ENCODE assay signal across 8 mouse cellular contexts in the genomic region with DNA sequence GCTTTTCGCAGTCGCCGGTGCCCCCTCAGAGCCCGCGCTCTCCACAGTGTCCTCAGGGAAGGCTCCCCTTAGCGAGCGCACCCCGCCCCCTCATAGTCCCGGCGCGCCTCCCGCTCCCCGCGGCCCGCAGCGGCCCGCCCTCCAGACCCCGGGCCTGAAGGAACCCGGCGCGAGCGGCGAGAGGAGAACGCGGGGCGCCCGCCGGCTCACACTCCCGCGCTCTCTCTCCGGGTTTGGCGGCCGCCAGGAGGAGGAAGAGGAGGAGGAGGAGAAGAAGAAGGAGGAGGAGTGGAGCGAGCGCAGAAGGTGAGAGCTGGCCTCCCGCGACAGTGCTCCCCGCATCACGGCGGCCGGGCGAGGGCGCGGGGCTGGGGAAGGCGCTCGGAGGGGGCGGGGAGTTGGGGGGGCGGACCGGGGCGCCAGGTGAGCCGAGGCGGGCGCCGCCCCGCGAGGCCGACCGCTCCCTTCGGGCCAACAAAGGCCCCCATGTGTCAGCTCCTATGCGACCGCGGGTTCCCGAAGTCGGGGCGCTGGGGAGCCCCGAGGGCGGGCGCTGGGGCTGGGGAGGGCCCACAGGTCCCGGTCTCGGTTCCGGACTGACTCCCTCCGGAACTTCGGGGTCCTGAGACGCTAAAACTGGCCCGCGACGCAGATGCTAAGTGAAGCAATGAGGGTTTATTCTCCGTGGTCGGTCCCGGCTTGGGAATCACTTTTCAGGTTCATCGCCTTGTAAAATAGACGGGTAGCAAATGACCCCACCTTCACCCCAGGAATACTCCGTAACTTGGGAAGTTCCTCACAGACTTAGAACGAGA. TPM values are rescaled to one million over a fixed set of nuclear protein-coding genes. Genes with fewer than 3 reads are reported as not detected.
DNase-seq lines count a peak whose midpoint lies in the region; ATAC-seq and TF ChIP-seq lines count a peak whose summit lies in the region.

No protein-coding gene starts in this region.

- no peaks in the 10 kb centered on the region for H3K9me3 ChIP-seq in forebrain, embryonic 16.5 days (ENCODE audit: control insufficient read depth, low read length)
- H3K9me3 ChIP-seq in limb, embryonic 14.5 days (ENCODE audit: control insufficient read depth, low read length) = no peaks in the 10 kb centered on the region
- H3K9me3 ChIP-seq in midbrain, postnatal 0 days (ENCODE audit: low read length) = no peaks in the 10 kb centered on the region

- peak overlapping the region; percentile 86 for H3K9ac ChIP-seq in forebrain, embryonic 16.5 days (replicated peaks; ENCODE audit: low read depth, low read length)
- peak overlapping the region; percentile 73 for H3K9ac ChIP-seq in limb, embryonic 14.5 days (ENCODE audit: low read depth, low read length, severe bottlenecking)
- H3K9ac ChIP-seq in midbrain, postnatal 0 days (replicated peaks; ENCODE audit: low read length, poor library complexity, severe bottlenecking) = peak overlapping the region; percentile 88

- H3K27ac ChIP-seq in left cerebral cortex, adult 2 months = peak overlapping the region; percentile 69
- peak overlapping the region; percentile 60 for H3K27ac ChIP-seq in forebrain, embryonic 16.5 days (ENCODE audit: low read length)
- H3K27ac ChIP-seq in limb, embryonic 14.5 days (replicated peaks; ENCODE audit: low read depth, low read length) = no peak overlapping the region
- H3K27ac ChIP-seq in midbrain, postnatal 0 days (ENCODE audit: low read depth, low read length) = peak overlapping the region; percentile 73

- peak overlapping the region; percentile 93 for H3K4me3 ChIP-seq in left cerebral cortex, adult 2 months
- H3K4me3 ChIP-seq in forebrain, embryonic 16.5 days (replicated peaks; ENCODE audit: low read length) = peak overlapping the region; percentile 93
- H3K4me3 ChIP-seq in limb, embryonic 14.5 days (replicated peaks; ENCODE audit: low read length) = peak overlapping the region; percentile 75
- peak overlapping the region; percentile 93 for H3K4me3 ChIP-seq in midbrain, postnatal 0 days (ENCODE audit: low read depth, low read length)

- H3K27me3 ChIP-seq in forebrain, embryonic 16.5 days (replicated peaks; ENCODE audit: control insufficient read depth, insufficient read depth, low read length) = no peaks in the 10 kb centered on the region
- no peaks in the 10 kb centered on the region for H3K27me3 ChIP-seq in limb, embryonic 14.5 days (ENCODE audit: control insufficient read depth, insufficient read depth, low read length)
- H3K27me3 ChIP-seq in midbrain, postnatal 0 days (ENCODE audit: insufficient read depth, low read length) = no peaks in the 10 kb centered on the region

- no peaks in the 10 kb centered on the region for H3K36me3 ChIP-seq in forebrain, embryonic 16.5 days (ENCODE audit: control insufficient read depth, insufficient read depth)
- H3K36me3 ChIP-seq in limb, embryonic 14.5 days (ENCODE audit: control insufficient read depth, insufficient read depth, low read length) = no peaks in the 10 kb centered on the region
- H3K36me3 ChIP-seq in midbrain, postnatal 0 days (ENCODE audit: insufficient read depth, low read length) = no peaks in the 10 kb centered on the region

- intact Hi-C loops in left cerebral cortex, adult 2 months (cut with DNase I) = loop anchor here (1.0 to 5.0 kb wide), 3 partner anchors 24 to 54 kb away; no protein-coding TSS in a partner anchor

- DNase-seq in left cerebral cortex, adult 2 months (ENCODE audit: extremely low spot score in 1 of 2, low spot score in 2 of 2) = peak; percentile 16 to 21
- DNase-seq in left cerebral cortex, adult 11 months (ENCODE audit: low spot score) = no peak
- peak; percentile 17 for DNase-seq in T-cell, adult 2 months (ENCODE audit: low spot score)
- no peak for DNase-seq in limb, embryonic 14.5 days (ENCODE audit: low spot score)
- no peak for DNase-seq in midbrain, postnatal 0 days (ENCODE audit: low spot score)
- DNase-seq in gastrocnemius, adult 18-20 months (ENCODE audit: low spot score) = no peak
- no peak for DNase-seq in layer of hippocampus, adult 9-11 months

- TF ChIP-seq POLR2A in limb, embryonic 14.5 days (IDR thresholded peaks at IDR 0.05; ENCODE audit: borderline replicate concordance, extremely low read depth, insufficient read depth, insufficient read length) = no peak

- peaks cover 7% of the 10 kb centered on the region for H3K4me1 ChIP-seq in forebrain, embryonic 16.5 days (replicated peaks; ENCODE audit: control insufficient read depth, insufficient read depth, low read length)
- no peaks in the 10 kb centered on the region for H3K4me1 ChIP-seq in limb, embryonic 14.5 days (ENCODE audit: control insufficient read depth, insufficient read depth, low read length)
- H3K4me1 ChIP-seq in midbrain, postnatal 0 days (ENCODE audit: insufficient read depth, low read length) = 0 out of 2 replicates have a peak, but pooled peaks cover 9% of the 10 kb centered on the region

- peak; percentile 92 for ATAC-seq in forebrain, embryonic 16.5 days
- ATAC-seq in limb, embryonic 14.5 days (ENCODE audit: low FRiP score, low read depth) = peak; percentile 77
- ATAC-seq in midbrain, postnatal 0 days (ENCODE audit: low FRiP score) = peak; percentile 57

- H3K4me2 ChIP-seq in forebrain, embryonic 16.5 days (ENCODE audit: low read length) = peak overlapping the region; percentile 87
- peak overlapping the region; percentile 97 for H3K4me2 ChIP-seq in limb, embryonic 14.5 days (replicated peaks; ENCODE audit: low read depth, low read length, severe bottlenecking)
- peak overlapping the region; percentile 85 for H3K4me2 ChIP-seq in midbrain, postnatal 0 days (ENCODE audit: low read depth, low read length, poor library complexity, severe bottlenecking)

- TF ChIP-seq CTCF in left cerebral cortex, adult 2 months (IDR thresholded peaks at IDR 0.05) = no peak
- TF ChIP-seq CTCF in midbrain, postnatal 0 days (IDR thresholded peaks at IDR 0.05) = no peak

- WGBS in forebrain, embryonic 16.5 days = under 1% methylated on average over 78 of the region's 84 CpGs
- 1% methylated on average over 56 of the region's 84 CpGs for WGBS in limb, embryonic 14.5 days
- 1% methylated on average over 64 of the region's 84 CpGs for WGBS in midbrain, postnatal 0 days

RNA-seq across cellular contexts. Expression of a gene that starts 0.5 kb away (rescaled TPM):
- 100 to 1,000 TPM; 414 to 463 TPM for total RNA-seq in left cerebral cortex, adult 2 months (2021)
- 147 TPM in 2 replicates for polyA plus RNA-seq in forebrain, embryonic 16.5 days (2015; fragmentation: Nextera tagmentation; extraction: Ambion mirVana)
- polyA plus RNA-seq in limb, embryonic 14.5 days (2012; rRNA removed) = 15.1 and 16.2 TPM in 2 replicates
- 21.6 and 23.3 TPM in 2 replicates for polyA plus RNA-seq in limb, embryonic 14.5 days (2014; fragmentation: Nextera tagmentation; extraction: Ambion mirVana)
- total RNA-seq in midbrain, postnatal 0 days (2014; rRNA removed) = 162 and 193 TPM in 2 replicates
- 131 TPM in 2 replicates for polyA plus RNA-seq in midbrain, postnatal 0 days (2015; fragmentation: Nextera tagmentation; extraction: Ambion mirVana)
- total RNA-seq in gastrocnemius, adult 18-20 months (2021) = 10 to 100 TPM; 19.2 to 26.1 TPM

RNA-seq across cellular contexts. Expression of a gene that starts 50.8 kb away (rescaled TPM):
- total RNA-seq in left cerebral cortex, adult 2 months (2021) = 10 to 100 TPM; 22.3 to 23.6 TPM
- 8.7 and 11.5 TPM in 2 replicates for polyA plus RNA-seq in forebrain, embryonic 16.5 days (2015; fragmentation: Nextera tagmentation; extraction: Ambion mirVana)
- polyA plus RNA-seq in limb, embryonic 14.5 days (2012; rRNA removed) = 2.2 and 2.5 TPM in 2 replicates
- polyA plus RNA-seq in limb, embryonic 14.5 days (2014; fragmentation: Nextera tagmentation; extraction: Ambion mirVana) = 3.4 and 4.2 TPM in 2 replicates
- total RNA-seq in midbrain, postnatal 0 days (2014; rRNA removed) = 13.5 and 13.7 TPM in 2 replicates
- 24.0 and 25.4 TPM in 2 replicates for polyA plus RNA-seq in midbrain, postnatal 0 days (2015; fragmentation: Nextera tagmentation; extraction: Ambion mirVana)
- under 1 TPM; 0.38 to 0.59 TPM for total RNA-seq in gastrocnemius, adult 18-20 months (2021)

Comparison
In these comparisons a context has a peak if more than half of its experiments do, and no peak if none do; other contexts are left out.
1. DNase-seq: peak in left cerebral cortex, adult 2 months (2 of 2) and T-cell, adult 2 months (single experiment); none in left cerebral cortex, adult 11 months (single experiment), limb, embryonic 14.5 days (single experiment), midbrain, postnatal 0 days (single experiment), gastrocnemius, adult 18-20 months (single experiment) and layer of hippocampus, adult 9-11 months (single experiment).
2. Peak in every context shown above with its lines, with median percentiles within 50 percentile points of each other: H3K4me3 ChIP-seq, ATAC-seq, H3K4me2 ChIP-seq and H3K9ac ChIP-seq.